Mouse (Mus musculus): ENCODE measurements at regions not wholly inside any gene's neighbourhood (a gene's known extent, or its start where the extent isn't known, plus 50 kb on each side); places are given as distances from the start of the nearest gene placed in this dataset.

DNA sequence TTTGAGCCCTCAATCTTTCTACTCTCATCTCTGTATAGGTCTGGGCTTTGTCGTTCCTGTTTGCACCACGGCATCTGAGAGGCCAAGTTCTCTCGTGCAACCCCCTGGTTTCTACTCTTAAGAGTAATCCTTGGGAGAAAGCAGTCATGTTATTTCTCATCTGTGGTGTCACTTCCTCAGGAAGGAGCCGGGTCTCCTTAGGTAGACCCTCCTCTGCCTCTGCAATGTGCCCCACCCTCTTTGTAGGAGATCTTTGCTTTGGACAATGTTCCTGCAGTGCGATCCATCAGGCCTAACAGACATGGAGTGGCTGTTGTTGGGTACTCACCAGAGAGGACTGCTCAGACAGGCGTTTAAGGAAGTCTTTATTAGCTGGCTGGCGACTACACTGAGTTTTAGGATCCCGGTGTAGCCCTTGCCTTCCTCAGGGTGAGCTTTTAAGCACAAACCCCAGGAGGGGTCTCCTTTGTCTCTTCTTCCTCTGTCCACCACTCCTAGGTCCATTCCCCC is 94.0 kb upstream of the Hmcn1 start:
- ATAC-seq (ENCODE audit: low read depth): peak; percentile 9; the same call in 1 of the 2 replicates
- Histone ChIP-seq H3K9me3 (replicated peaks; ENCODE audit: control insufficient read depth, low read length) (no peaks in the 10 kb centered on the region), H3K27ac (ENCODE audit: low read length) (no peak overlapping the region), H3K36me3 (ENCODE audit: control insufficient read depth, insufficient read depth) (no peaks in the 10 kb centered on the region), H3K27me3 (ENCODE audit: control insufficient read depth, insufficient read depth, low read depth, low read length) (no peaks in the 10 kb centered on the region), H3K9ac (ENCODE audit: low read depth, low read length) (no peak overlapping the region), H3K4me3 (ENCODE audit: low read depth, low read length) (no peak overlapping the region), H3K4me1 (ENCODE audit: control insufficient read depth, low read depth, low read length) (no peaks in the 10 kb centered on the region; the same call in 1 of the 2 replicates), H3K4me2 (ENCODE audit: low read depth, low read length) (no peak overlapping the region)
- 52% methylated on average over 8 of the region's 8 CpGs for WGBS (ENCODE audit: insufficient replicate concordance)

DNA sequence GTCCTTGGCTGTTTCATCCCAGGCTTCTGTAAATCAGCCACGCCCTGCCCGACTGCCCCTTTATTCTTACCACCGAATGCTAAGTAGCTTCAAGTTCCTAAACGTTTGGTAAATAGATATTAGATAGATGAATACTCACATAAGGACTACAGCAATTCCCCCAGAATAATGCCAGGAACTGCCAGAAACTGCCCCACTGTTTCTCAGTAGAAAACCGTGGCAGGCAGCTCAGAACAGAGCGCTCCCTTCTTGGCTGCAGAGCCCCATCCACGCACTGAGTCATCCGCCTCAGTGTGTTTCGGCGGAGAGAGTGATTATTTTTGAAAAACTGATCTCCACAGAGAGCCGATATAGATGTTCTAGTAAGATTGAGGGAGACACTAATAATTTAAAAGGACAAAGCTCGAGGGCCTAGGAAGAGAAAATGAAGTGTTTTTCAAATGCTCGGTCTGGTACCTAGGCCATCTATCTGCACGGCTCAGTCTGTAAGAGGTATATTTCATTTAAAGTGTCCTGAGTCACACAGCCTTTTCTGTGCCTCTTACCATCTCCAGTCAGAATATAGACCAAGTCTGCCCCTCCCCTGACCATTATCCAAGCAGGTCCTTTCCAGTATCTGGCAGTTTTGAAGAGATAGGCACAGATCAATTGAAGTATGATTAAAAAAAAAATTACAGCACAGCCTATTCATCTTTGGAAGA is 94.4 kb upstream of the Gm47985 start:
- WGBS (ENCODE audit: insufficient replicate concordance): 64% methylated on average over 14 of the region's 14 CpGs
- no peak overlapping the region for H3K4me2 ChIP-seq (ENCODE audit: low read depth, low read length)
- no peaks in the 10 kb centered on the region for H3K9me3 ChIP-seq (replicated peaks; ENCODE audit: control insufficient read depth, low read length)
- no peak overlapping the region for H3K9ac ChIP-seq (ENCODE audit: low read depth, low read length)
- no peaks in the 10 kb centered on the region for H3K36me3 ChIP-seq (ENCODE audit: control insufficient read depth, insufficient read depth)
- no peak overlapping the region for H3K27ac ChIP-seq (ENCODE audit: low read length)
- ATAC-seq (ENCODE audit: low read depth): no peak
- no peak overlapping the region for H3K4me3 ChIP-seq (ENCODE audit: low read depth, low read length)
- no peaks in the 10 kb centered on the region; the same call in 1 of the 2 replicates for H3K4me1 ChIP-seq (ENCODE audit: control insufficient read depth, low read depth, low read length)
- H3K27me3 ChIP-seq (ENCODE audit: control insufficient read depth, insufficient read depth, low read depth, low read length): no peaks in the 10 kb centered on the region

DNA sequence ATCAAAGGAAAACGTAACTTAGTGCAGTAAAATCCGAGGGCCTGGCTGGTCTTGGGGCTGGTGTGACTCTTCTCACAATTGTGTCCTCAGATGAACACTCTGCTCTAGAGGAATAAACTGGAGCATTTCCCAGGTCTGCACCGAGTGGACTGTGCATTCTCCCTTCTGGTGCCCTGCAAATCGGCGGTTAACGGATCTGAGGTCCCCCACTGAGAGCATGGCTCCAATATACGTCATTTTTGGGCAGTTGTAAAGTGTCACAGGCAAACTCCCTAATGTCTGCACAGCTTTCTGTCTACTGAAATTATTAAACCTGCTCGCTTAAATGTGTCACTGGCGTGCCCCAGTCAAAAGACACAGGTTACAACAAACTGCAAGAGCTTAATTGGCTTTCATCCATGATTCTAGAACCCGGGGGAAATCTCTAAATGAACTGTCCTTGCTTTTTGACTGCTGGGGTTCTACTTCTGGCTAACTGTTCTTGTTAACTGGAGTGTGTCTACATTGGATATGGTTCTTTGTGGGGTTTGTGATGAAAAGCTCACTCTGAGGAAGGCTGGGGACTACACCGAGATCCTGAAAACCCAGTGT is 93.7 kb upstream of the Gm47985 start:
- Histone ChIP-seq H3K9me3 (replicated peaks; ENCODE audit: control insufficient read depth, low read length) (no peaks in the 10 kb centered on the region), H3K4me2 (ENCODE audit: low read depth, low read length) (no peak overlapping the region), H3K4me1 (ENCODE audit: control insufficient read depth, low read depth, low read length) (no peaks in the 10 kb centered on the region; the same call in 1 of the 2 replicates), H3K27me3 (ENCODE audit: control insufficient read depth, insufficient read depth, low read depth, low read length) (no peaks in the 10 kb centered on the region), H3K36me3 (ENCODE audit: control insufficient read depth, insufficient read depth) (no peaks in the 10 kb centered on the region), H3K4me3 (ENCODE audit: low read depth, low read length) (no peak overlapping the region), H3K27ac (ENCODE audit: low read length) (no peak overlapping the region), H3K9ac (ENCODE audit: low read depth, low read length) (no peak overlapping the region)
- 76% methylated on average over 11 of the region's 11 CpGs for WGBS (ENCODE audit: insufficient replicate concordance)
- ATAC-seq (ENCODE audit: low read depth): no peak

DNA sequence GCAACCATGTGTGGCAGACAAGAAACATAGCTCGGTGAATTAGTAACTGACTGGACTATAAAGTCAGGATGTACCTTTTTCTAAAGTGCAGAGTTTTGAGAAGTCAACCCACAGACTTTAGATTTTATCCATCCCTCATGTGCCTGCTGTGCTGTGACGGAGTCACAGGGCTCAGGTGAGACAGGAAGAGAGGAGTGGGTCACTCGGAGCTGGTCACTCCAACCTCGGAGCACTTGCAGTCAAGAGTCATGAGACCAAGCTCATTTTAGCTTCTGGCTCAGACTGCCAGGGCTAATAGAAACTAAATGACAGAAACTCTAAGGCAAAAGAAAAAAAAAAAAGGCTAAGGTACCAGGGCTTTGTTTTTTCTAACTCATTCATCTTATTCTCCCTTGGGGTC is 90.3 kb upstream of the Gm47985 start:
- no peak overlapping the region for H3K4me3 ChIP-seq (ENCODE audit: low read depth, low read length)
- H3K27me3 ChIP-seq (ENCODE audit: control insufficient read depth, insufficient read depth, low read depth, low read length): no peaks in the 10 kb centered on the region
- no peaks in the 10 kb centered on the region for H3K9me3 ChIP-seq (replicated peaks; ENCODE audit: control insufficient read depth, low read length)
- H3K9ac ChIP-seq (ENCODE audit: low read depth, low read length): no peak overlapping the region
- no peak overlapping the region for H3K27ac ChIP-seq (ENCODE audit: low read length)
- 56% methylated on average over 4 of the region's 4 CpGs for WGBS (ENCODE audit: insufficient replicate concordance)
- no peak overlapping the region for H3K4me2 ChIP-seq (ENCODE audit: low read depth, low read length)
- no peak for ATAC-seq (ENCODE audit: low read depth)
- H3K4me1 ChIP-seq (ENCODE audit: control insufficient read depth, low read depth, low read length): peaks cover 17% of the 10 kb centered on the region
- no peaks in the 10 kb centered on the region for H3K36me3 ChIP-seq (ENCODE audit: control insufficient read depth, insufficient read depth)

DNA sequence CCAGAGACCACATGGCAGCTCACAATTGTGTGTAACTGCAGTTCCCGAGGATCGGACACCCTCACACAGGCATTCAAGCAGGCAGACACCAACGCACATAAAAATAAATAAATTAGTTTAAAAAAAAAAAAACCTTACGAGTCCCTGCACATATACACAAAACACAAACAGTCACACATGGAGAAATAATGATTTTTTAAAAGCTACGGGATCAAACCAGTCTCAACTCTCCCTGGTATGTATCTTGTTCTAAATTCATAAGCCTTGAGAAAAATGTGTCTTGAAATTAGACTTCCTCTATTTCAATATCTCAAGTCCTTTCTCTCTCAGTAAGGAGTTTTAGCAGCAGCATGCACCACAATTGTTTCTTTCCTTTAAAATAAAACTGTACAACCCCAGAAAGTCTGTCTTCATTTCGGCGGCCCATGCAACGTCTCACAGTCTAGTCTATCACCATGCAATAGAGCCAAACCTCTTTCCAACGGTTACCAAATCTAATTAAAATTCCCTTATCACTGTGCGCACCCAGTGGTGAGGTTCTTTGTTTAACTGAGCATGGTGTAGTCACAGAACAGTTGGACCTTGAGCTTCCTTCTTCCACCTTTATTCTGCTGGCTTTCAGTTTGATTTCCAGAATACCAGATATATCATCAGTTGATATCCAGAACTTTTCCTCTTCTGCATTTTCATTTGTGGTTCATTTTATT is 86.8 kb upstream of the Gm47985 start:
- H3K36me3 ChIP-seq (ENCODE audit: control insufficient read depth, insufficient read depth): no peaks in the 10 kb centered on the region
- peak overlapping the region; percentile 95 for H3K27ac ChIP-seq (ENCODE audit: low read length)
- peak overlapping the region; percentile 36 for H3K4me3 ChIP-seq (ENCODE audit: low read depth, low read length)
- peak overlapping the region; percentile 68 for H3K4me2 ChIP-seq (ENCODE audit: low read depth, low read length)
- WGBS (ENCODE audit: insufficient replicate concordance): 29% methylated on average over 10 of the region's 10 CpGs
- ATAC-seq (ENCODE audit: low read depth): peak; percentile 73
- no peaks in the 10 kb centered on the region for H3K27me3 ChIP-seq (ENCODE audit: control insufficient read depth, insufficient read depth, low read depth, low read length)
- no peaks in the 10 kb centered on the region for H3K9me3 ChIP-seq (replicated peaks; ENCODE audit: control insufficient read depth, low read length)
- H3K4me1 ChIP-seq (ENCODE audit: control insufficient read depth, low read depth, low read length): peaks cover 43% of the 10 kb centered on the region
- H3K9ac ChIP-seq (ENCODE audit: low read depth, low read length): peak overlapping the region; percentile 55

DNA sequence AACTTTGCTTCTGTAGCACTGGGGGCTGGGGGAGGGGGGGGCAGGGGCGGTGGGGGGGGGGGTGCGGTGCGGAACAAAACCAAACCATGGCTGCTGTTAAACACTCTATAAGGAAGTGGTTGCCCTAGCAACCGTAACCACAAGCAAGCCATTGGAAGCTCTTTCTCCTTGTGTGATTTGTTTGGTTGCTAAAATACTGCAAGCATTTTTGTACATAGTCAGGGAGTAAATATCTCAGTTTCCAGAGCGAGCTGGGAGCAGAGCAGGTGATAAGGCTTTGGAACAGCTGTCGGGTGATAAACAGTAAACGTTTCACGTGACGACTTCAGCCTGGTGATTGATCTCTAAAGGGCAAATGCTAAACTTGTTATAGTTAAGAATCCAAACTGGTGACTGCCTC is 86.3 kb upstream of the Gm47985 start:
- Histone ChIP-seq H3K27ac (ENCODE audit: low read length) (peak overlapping the region; percentile 95), H3K4me2 (ENCODE audit: low read depth, low read length) (peak overlapping the region; percentile 68), H3K9ac (ENCODE audit: low read depth, low read length) (peak overlapping the region; percentile 55), H3K36me3 (ENCODE audit: control insufficient read depth, insufficient read depth) (no peaks in the 10 kb centered on the region), H3K9me3 (replicated peaks; ENCODE audit: control insufficient read depth, low read length) (no peaks in the 10 kb centered on the region), H3K4me1 (ENCODE audit: control insufficient read depth, low read depth, low read length) (peaks cover 48% of the 10 kb centered on the region), H3K27me3 (ENCODE audit: control insufficient read depth, insufficient read depth, low read depth, low read length) (no peaks in the 10 kb centered on the region), H3K4me3 (ENCODE audit: low read depth, low read length) (peak overlapping the region; percentile 36)
- peak; percentile 90 for ATAC-seq (ENCODE audit: low read depth)
- 4% methylated on average over 9 of the region's 9 CpGs for WGBS (ENCODE audit: insufficient replicate concordance)

DNA sequence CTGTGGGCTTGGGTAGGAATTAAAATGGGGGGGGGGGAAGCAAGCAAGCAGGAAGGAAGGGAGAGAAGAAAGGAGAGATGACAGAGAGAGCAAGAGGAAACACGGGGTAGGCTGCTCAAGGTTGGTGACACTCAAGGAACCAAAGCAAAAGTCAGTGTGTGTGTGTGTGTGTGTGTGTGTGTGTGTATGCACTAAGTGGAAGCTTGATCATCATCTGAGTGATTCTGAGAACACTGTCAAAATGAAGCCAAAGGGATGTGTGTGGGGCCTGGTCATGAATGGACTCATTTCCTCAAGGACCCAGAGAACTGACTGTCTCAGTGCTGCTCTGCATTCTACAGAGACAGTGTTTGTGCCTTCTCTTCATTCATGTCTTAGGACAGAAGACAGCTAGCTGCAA is 84.8 kb upstream of the Gm47985 start:
- Histone ChIP-seq H3K27me3 (ENCODE audit: control insufficient read depth, insufficient read depth, low read depth, low read length) (no peaks in the 10 kb centered on the region), H3K9ac (ENCODE audit: low read depth, low read length) (no peak overlapping the region), H3K36me3 (ENCODE audit: control insufficient read depth, insufficient read depth) (no peaks in the 10 kb centered on the region), H3K9me3 (replicated peaks; ENCODE audit: control insufficient read depth, low read length) (no peaks in the 10 kb centered on the region), H3K4me3 (ENCODE audit: low read depth, low read length) (no peak overlapping the region), H3K27ac (ENCODE audit: low read length) (peak overlapping the region; percentile 71), H3K4me2 (ENCODE audit: low read depth, low read length) (no peak overlapping the region), H3K4me1 (ENCODE audit: control insufficient read depth, low read depth, low read length) (peaks cover 61% of the 10 kb centered on the region)
- no peak for ATAC-seq (ENCODE audit: low read depth)
- 61% methylated on average over 1 of the region's 1 CpGs for WGBS (ENCODE audit: insufficient replicate concordance)

DNA sequence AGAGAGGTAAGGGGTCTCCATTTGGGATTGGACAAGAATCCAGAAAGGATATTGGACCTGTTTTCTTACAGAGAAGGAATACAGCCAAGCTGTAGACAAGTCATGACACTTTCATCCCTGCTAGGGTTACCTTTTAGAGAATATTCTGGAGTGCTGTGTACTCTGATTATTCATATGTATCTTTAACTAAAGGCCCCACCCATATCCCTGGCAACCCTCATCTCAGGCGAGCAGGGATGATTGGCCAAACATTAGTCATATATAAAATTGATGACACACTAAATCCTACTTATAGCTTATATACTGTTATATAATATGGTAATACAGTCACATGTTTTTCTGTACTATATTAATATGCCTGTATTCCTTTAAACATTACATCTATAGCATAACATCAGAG is 83.6 kb upstream of the Gm47985 start:
- Histone ChIP-seq H3K27me3 (ENCODE audit: control insufficient read depth, insufficient read depth, low read depth, low read length) (no peaks in the 10 kb centered on the region), H3K4me1 (ENCODE audit: control insufficient read depth, low read depth, low read length) (peaks cover 73% of the 10 kb centered on the region), H3K27ac (ENCODE audit: low read length) (peak overlapping the region; percentile 71), H3K4me3 (ENCODE audit: low read depth, low read length) (no peak overlapping the region), H3K9ac (ENCODE audit: low read depth, low read length) (no peak overlapping the region), H3K4me2 (ENCODE audit: low read depth, low read length) (no peak overlapping the region), H3K9me3 (replicated peaks; ENCODE audit: control insufficient read depth, low read length) (no peaks in the 10 kb centered on the region), H3K36me3 (ENCODE audit: control insufficient read depth, insufficient read depth) (no peaks in the 10 kb centered on the region)
- whole genome bisulfite sequencing (ENCODE audit: insufficient replicate concordance): 38% methylated on average over 1 of the region's 1 CpGs
- ATAC-seq (ENCODE audit: low read depth): peak; percentile 35

All from liver, embryonic 16.5 days (tissue).